ENCODE assay signal across 11 mouse cellular contexts in the genomic region with DNA sequence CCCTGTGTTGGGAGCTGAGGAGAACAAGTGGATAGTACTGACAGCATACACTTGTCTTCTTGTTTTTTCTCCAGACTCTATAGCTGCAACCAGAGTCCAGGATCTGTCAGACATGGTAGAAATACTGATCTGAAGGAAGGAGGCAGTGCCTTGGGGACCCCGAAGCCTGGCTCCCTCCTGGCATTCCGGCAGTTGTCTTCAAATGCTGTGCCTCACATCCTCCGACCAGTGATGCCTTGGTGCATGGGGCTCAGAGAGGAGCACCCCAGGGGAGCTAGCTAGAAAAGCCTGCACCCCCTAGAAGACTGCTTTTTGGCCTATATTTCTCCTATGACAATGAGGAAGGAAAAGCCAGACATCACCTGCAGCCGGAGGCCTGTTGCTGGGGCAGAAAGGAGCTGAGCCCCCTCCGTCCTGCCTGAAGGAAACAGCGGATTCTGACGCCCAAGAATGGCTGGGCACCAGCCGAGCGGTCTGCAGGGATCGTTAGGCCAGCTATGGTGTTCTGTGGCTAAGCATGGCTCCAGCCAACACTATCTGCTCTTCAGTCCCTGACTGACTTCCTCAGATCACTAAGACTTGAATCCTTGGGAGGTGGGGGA. TPM values are rescaled to one million over a fixed set of nuclear protein-coding genes. Genes with fewer than 3 reads are reported as not detected.
DNase-seq lines count a peak whose midpoint lies in the region; ATAC-seq and TF ChIP-seq lines count a peak whose summit lies in the region.
"Had no signal": no experiment of that assay in that cellular context is flagged by ENCODE, and none has a peak within 500 bp of the region (broad histone marks: within the 10 kb centered on the region; RNA-seq: fewer than 3 reads in every experiment).

No protein-coding gene starts in this region.

- intact Hi-C loops in left cerebral cortex, adult 2 months (cut with DNase I), result no loop called here

- ATAC-seq in heart, embryonic 13.5 days (ENCODE audit: extremely low read depth, insufficient number of reproducible peaks, low FRiP score, low TSS enrichment), result no peak
- no peak for ATAC-seq in limb, embryonic 15.5 days (ENCODE audit: insufficient number of reproducible peaks, low FRiP score, low TSS enrichment, low read depth)

- no peaks in the 10 kb centered on the region for H3K9me3 ChIP-seq in heart, embryonic 13.5 days
- no peaks in the 10 kb centered on the region for H3K9me3 ChIP-seq in limb, embryonic 15.5 days

- H3K27ac ChIP-seq in heart, embryonic 13.5 days (replicated peaks), result peak overlapping the region; percentile 60; the same call in 1 of the 2 replicates
- peak overlapping the region; percentile 17; the same call in 1 of the 2 replicates for H3K27ac ChIP-seq in left cerebral cortex, adult 2 months
- peak overlapping the region; percentile 22 for H3K27ac ChIP-seq in brown adipose tissue, adult 24 weeks (replicated peaks; ENCODE audit: low read depth, low read length)
- H3K27ac ChIP-seq in limb, embryonic 15.5 days, result 0 out of 2 replicates have a peak overlapping the region, but pooled peaks have one; percentile 12

- DNase-seq in heart, postnatal 4 days, result no peak
- no peak for DNase-seq in left cerebral cortex, adult 2 months (ENCODE audit: extremely low spot score in 1 of 2, low spot score in 2 of 2)
- DNase-seq in left cerebral cortex, adult 8-10 months (ENCODE audit: low spot score in 2 of 2), result no peak
- DNase-seq in cerebellum, adult 11-12 months, result no peak
- DNase-seq: adrenal gland, postnatal 36 days; cerebellum, adult 8-10 months; retina, postnatal 1 day; thymus, postnatal 14 days had no signal

- 75% methylated on average over 10 of the region's 10 CpGs for WGBS in heart, embryonic 13.5 days
- WGBS in limb, embryonic 15.5 days, result 82% methylated on average over 10 of the region's 10 CpGs

- no peak for TF ChIP-seq CTCF in left cerebral cortex, adult 2 months (IDR thresholded peaks at IDR 0.05)

- H3K9ac ChIP-seq in heart, embryonic 13.5 days, result peak overlapping the region; percentile 25; the same call in 1 of the 2 replicates
- no peak overlapping the region for H3K9ac ChIP-seq in limb, embryonic 15.5 days

- H3K4me1 ChIP-seq in heart, embryonic 13.5 days, result peaks cover 56% of the 10 kb centered on the region
- peaks cover 50% of the 10 kb centered on the region for H3K4me1 ChIP-seq in brown adipose tissue, adult 24 weeks (ENCODE audit: control insufficient read depth, insufficient read depth, insufficient read length, low read length)
- H3K4me1 ChIP-seq in limb, embryonic 15.5 days, result peaks cover 37% of the 10 kb centered on the region

- H3K27me3 ChIP-seq in heart, embryonic 13.5 days (replicated peaks), result no peaks in the 10 kb centered on the region
- no peaks in the 10 kb centered on the region for H3K27me3 ChIP-seq in limb, embryonic 15.5 days

- H3K4me2 ChIP-seq in heart, embryonic 13.5 days, result no peak overlapping the region
- H3K4me2 ChIP-seq in limb, embryonic 15.5 days, result no peak overlapping the region

- peaks cover 73% of the 10 kb centered on the region for H3K36me3 ChIP-seq in heart, embryonic 13.5 days
- H3K36me3 ChIP-seq in limb, embryonic 15.5 days, result peaks cover 72% of the 10 kb centered on the region

- H3K4me3 ChIP-seq in heart, embryonic 13.5 days, result no peak overlapping the region
- H3K4me3 ChIP-seq in left cerebral cortex, adult 2 months, result no peak overlapping the region
- no peak overlapping the region for H3K4me3 ChIP-seq in brown adipose tissue, adult 24 weeks (ENCODE audit: insufficient read depth, low read depth, low read length)
- no peak overlapping the region for H3K4me3 ChIP-seq in limb, embryonic 15.5 days

RNA-seq across cellular contexts. Expression of a gene that starts 15.2 kb away (rescaled TPM):
- 35.9 and 36.6 TPM in 2 replicates for polyA plus RNA-seq in heart, embryonic 13.5 days (2015; fragmentation: Nextera tagmentation; extraction: Ambion mirVana)
- total RNA-seq in heart, postnatal 4 days (2021), result 10 to 100 TPM; 90.0 to 91.6 TPM
- 10 to 100 TPM; 21.3 to 22.4 TPM for total RNA-seq in left cerebral cortex, adult 2 months (2021)
- total RNA-seq in left cerebral cortex, adult 8-10 months (2022), result 10 to 100 TPM; 16.5 to 25.1 (median 18.6) TPM
- 33.0 and 42.2 TPM in 2 replicates for polyA plus RNA-seq in brown adipose tissue, adult 24 weeks (2012; ENCODE audit: insufficient read depth, insufficient read length, missing spikeins)
- polyA plus RNA-seq in limb, embryonic 15.5 days (2015; fragmentation: Nextera tagmentation; extraction: Ambion mirVana), result 60.7 and 61.5 TPM in 2 replicates
